In the genomic region with DNA sequence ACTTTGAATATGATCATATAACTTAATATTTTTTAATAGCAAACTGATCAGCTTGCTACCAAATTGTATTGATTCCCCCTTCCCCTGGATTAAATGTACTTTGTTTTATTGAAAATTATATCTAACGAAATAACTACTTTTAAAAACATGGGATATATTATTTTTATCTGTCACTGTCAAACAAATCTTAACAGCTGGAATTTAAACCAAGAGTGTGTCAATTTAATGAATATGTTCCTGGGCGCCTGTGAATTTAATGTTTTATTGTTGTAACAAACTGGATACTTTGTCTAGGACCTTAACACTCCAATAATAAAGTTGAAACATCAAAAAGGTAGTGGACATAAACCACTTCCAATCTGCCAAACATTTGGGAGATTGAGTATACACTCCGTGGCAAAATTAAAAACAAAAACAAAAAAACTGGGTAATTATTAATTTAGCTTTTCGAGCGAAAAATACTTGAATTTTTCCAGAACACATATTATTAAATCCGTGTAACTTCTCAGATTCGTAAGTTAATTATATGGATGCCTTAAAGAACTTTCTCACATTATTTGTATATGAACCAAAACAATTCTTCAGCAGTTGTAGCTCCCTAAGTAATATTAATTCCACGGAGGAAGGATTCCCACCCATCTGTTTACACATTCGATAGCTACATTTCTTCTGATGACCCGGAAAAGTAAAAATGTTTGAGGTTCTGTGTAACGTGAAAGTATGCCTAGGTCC, we compare ENCODE assay signal across 8 mouse cellular contexts. TPM values are rescaled to one million over a fixed set of nuclear protein-coding genes. Genes with fewer than 3 reads are reported as not detected.
DNase-seq lines count a peak whose midpoint lies in the region; ATAC-seq and TF ChIP-seq lines count a peak whose summit lies in the region.

No protein-coding gene starts in this region.

- no peaks in the 10 kb centered on the region for H3K36me3 ChIP-seq in lung, embryonic 16.5 days (ENCODE audit: control insufficient read depth, insufficient read depth, low read length)
- H3K36me3 ChIP-seq in intestine, embryonic 16.5 days (ENCODE audit: control insufficient read depth, insufficient read depth, low read length): no peaks in the 10 kb centered on the region
- H3K36me3 ChIP-seq in neural tube, embryonic 13.5 days: no peaks in the 10 kb centered on the region

- WGBS in lung, embryonic 16.5 days: 4% methylated on average over 11 of the region's 11 CpGs
- WGBS in intestine, embryonic 16.5 days: 3% methylated on average over 11 of the region's 11 CpGs
- 2% methylated on average over 11 of the region's 11 CpGs for WGBS in neural tube, embryonic 13.5 days

- H3K4me2 ChIP-seq in lung, embryonic 16.5 days (ENCODE audit: low read depth, low read length): peak overlapping the region; percentile 87
- peak overlapping the region; percentile 79 for H3K4me2 ChIP-seq in intestine, embryonic 16.5 days (ENCODE audit: low read depth, low read length)
- H3K4me2 ChIP-seq in neural tube, embryonic 13.5 days: peak overlapping the region; percentile 74

- H3K9ac ChIP-seq in lung, embryonic 16.5 days (ENCODE audit: low read length): peak overlapping the region; percentile 79
- H3K9ac ChIP-seq in intestine, embryonic 16.5 days (ENCODE audit: low read depth, low read length): peak overlapping the region; percentile 74
- H3K9ac ChIP-seq in neural tube, embryonic 13.5 days: peak overlapping the region; percentile 75

- no peak for ATAC-seq in lung, embryonic 16.5 days (ENCODE audit: low read depth)
- ATAC-seq in intestine, embryonic 16.5 days: no peak
- ATAC-seq in neural tube, embryonic 13.5 days (ENCODE audit: low read depth): no peak

- peak overlapping the region; percentile 96 for H3K27ac ChIP-seq in lung, embryonic 16.5 days (ENCODE audit: low read length)
- no peak overlapping the region for H3K27ac ChIP-seq in embryonic fibroblast, embryonic 13.5 days (ENCODE audit: insufficient read depth, low read length)
- peak overlapping the region; percentile 89 for H3K27ac ChIP-seq in intestine, embryonic 16.5 days (ENCODE audit: low read length)
- H3K27ac ChIP-seq in neural tube, embryonic 13.5 days (replicated peaks): peak overlapping the region; percentile 93

- H3K9me3 ChIP-seq in lung, embryonic 16.5 days (ENCODE audit: control insufficient read depth, low read length): no peaks in the 10 kb centered on the region; the same call in 1 of the 2 replicates
- no peaks in the 10 kb centered on the region for H3K9me3 ChIP-seq in intestine, embryonic 16.5 days (ENCODE audit: control insufficient read depth, low read length)
- no peaks in the 10 kb centered on the region for H3K9me3 ChIP-seq in neural tube, embryonic 13.5 days

- peak overlapping the region; percentile 72 for H3K4me3 ChIP-seq in lung, embryonic 16.5 days (ENCODE audit: low read length)
- H3K4me3 ChIP-seq in embryonic fibroblast, embryonic 13.5 days (ENCODE audit: insufficient read depth, low read length): peak overlapping the region; percentile 49
- H3K4me3 ChIP-seq in intestine, embryonic 16.5 days (ENCODE audit: low read length): peak overlapping the region; percentile 64
- H3K4me3 ChIP-seq in neural tube, embryonic 13.5 days: peak overlapping the region; percentile 60

- no peak for TF ChIP-seq CTCF in embryonic fibroblast, embryonic 13.5 days (IDR thresholded peaks at IDR 0.05; ENCODE audit: borderline replicate concordance, insufficient read depth, low read length)

- peaks cover 11% of the 10 kb centered on the region; the same call in 1 of the 2 replicates for H3K4me1 ChIP-seq in lung, embryonic 16.5 days (replicated peaks; ENCODE audit: control insufficient read depth, insufficient read depth, low read length)
- H3K4me1 ChIP-seq in embryonic fibroblast, embryonic 13.5 days (ENCODE audit: control insufficient read depth, insufficient read depth, low read length): no peaks in the 10 kb centered on the region
- H3K4me1 ChIP-seq in intestine, embryonic 16.5 days (ENCODE audit: control insufficient read depth, insufficient read depth, low read length): peaks cover 7% of the 10 kb centered on the region
- peaks cover 27% of the 10 kb centered on the region for H3K4me1 ChIP-seq in neural tube, embryonic 13.5 days (replicated peaks)

- TF ChIP-seq POLR2A in embryonic fibroblast, embryonic 13.5 days (IDR thresholded peaks at IDR 0.05; ENCODE audit: low read depth, low read length): no peak

- no peak for DNase-seq in lung, postnatal 36 days
- DNase-seq in thymus, postnatal 4 days: no peak
- DNase-seq in cerebellum, adult 18-20 months: no peak
- DNase-seq in ovary, postnatal 14 days (ENCODE audit: low spot score): no peak

- H3K27me3 ChIP-seq in lung, embryonic 16.5 days (ENCODE audit: control insufficient read depth, insufficient read depth, low read depth, low read length): 0 out of 2 replicates have a peak, but pooled peaks cover 3% of the 10 kb centered on the region
- H3K27me3 ChIP-seq in intestine, embryonic 16.5 days (replicated peaks; ENCODE audit: control insufficient read depth, insufficient read depth, low read length): no peaks in the 10 kb centered on the region
- H3K27me3 ChIP-seq in neural tube, embryonic 13.5 days: no peaks in the 10 kb centered on the region

RNA-seq across cellular contexts. Expression of a gene that starts 2.2 kb away (rescaled TPM):
- 37.5 and 41.0 TPM in 2 replicates for polyA plus RNA-seq in lung, embryonic 16.5 days (2015; fragmentation: Nextera tagmentation; extraction: Ambion mirVana)
- polyA plus RNA-seq in embryonic fibroblast, embryonic 13.5 days (2011; ENCODE audit: insufficient read length, low read depth, missing spikeins): 31.1 and 33.8 TPM in 2 replicates
- 78.7 and 81.9 TPM in 2 replicates for polyA plus RNA-seq in intestine, embryonic 16.5 days (2015; fragmentation: Nextera tagmentation; extraction: Ambion mirVana)
- 40.9 and 47.2 TPM in 2 replicates for polyA plus RNA-seq in neural tube, embryonic 13.5 days (2015; fragmentation: Nextera tagmentation; extraction: Ambion mirVana)

RNA-seq across cellular contexts. Expression of a gene that starts 46.9 kb away (rescaled TPM):
- polyA plus RNA-seq in lung, embryonic 16.5 days (2015; fragmentation: Nextera tagmentation; extraction: Ambion mirVana): 111 TPM in 2 replicates
- polyA plus RNA-seq in embryonic fibroblast, embryonic 13.5 days (2011; ENCODE audit: insufficient read length, low read depth, missing spikeins): 154 and 162 TPM in 2 replicates
- polyA plus RNA-seq in intestine, embryonic 16.5 days (2015; fragmentation: Nextera tagmentation; extraction: Ambion mirVana): 68.7 and 71.3 TPM in 2 replicates
- polyA plus RNA-seq in neural tube, embryonic 13.5 days (2015; fragmentation: Nextera tagmentation; extraction: Ambion mirVana): 140 and 154 TPM in 2 replicates
